Mouse (Mus musculus): ENCODE data around the gene Faf2.
"Not testable (repeated sequence)": the region's sequence is repeated elsewhere in the genome, so short reads cannot be mapped to it uniquely, and the experiment has no call there.

Gene Faf2

DNA sequence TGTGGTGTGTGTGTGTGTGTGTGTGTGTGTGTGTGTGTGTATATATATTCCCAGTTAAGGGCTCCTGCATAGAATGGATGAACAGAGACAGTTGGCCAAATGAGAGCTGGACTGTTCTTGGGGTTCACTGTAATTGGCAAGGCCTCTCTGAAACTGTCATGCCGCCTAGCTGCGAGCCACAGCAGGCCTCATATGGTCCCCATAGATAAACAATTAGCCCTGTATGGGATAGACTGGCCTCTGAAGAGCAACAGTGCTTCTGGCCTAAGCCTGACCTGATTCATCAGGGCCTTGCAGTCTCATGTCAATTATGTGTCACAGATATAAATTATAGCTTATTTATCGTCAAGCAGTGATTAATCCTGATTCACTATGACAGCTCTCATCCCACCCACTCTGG is 13.6 kb upstream of the Faf2 start:
- no peak for DNase-seq

DNA sequence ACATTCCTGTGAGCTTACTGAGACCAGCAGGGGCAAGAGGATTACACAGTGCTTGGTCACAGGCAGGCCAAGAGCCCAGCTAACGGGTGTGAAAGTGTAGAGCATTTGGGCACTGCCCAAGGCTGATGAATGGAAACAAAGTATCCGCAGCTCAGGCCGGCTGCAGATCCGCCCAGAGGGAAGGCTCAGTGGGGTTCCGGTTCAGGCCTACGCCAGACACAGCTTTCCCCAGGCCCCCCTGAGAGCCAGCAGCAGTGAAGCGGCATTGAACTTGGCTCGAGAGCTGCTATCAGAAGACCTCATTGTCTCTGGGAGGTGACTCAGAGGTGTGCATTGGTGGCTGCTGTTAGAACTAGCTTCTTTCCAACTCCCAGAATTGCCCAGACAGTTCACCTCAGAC is 12.9 kb upstream of the Faf2 start:
- no peak for DNase-seq

DNA sequence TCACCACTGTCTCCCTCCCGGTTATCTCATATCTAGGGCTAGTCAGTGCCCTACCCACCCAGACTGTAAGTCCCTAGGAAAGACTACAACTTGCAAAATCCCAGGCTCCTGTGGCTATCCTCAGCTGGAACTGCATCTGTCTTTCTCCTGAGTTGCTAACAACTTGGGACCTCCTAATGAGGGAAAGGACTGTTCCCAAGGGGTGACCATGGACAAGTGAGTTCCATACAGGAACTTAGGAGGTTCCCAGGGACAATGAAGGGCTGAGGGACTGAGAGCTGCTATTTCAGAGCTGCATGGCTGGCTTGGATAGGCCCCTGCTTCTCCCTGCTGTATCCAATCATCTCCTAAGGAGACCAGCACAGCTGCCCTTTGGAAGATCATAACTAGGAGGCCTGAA is 12.3 kb upstream of the Faf2 start:
- DNase-seq: no peak

- DNase-seq: no peak
Observed at GRCm38 (mm10) chr13:54610613-54610971, 11.0 kb upstream of the Faf2 start.

- DNase-seq: peak; percentile 90
Observed at GRCm38 (mm10) chr13:54610972-54611754, 10.4 kb upstream of the Faf2 start, which contains the start of gene Cltb. Gene Cltb, minus strand, starts transcription at chr13:54611344.

DNA sequence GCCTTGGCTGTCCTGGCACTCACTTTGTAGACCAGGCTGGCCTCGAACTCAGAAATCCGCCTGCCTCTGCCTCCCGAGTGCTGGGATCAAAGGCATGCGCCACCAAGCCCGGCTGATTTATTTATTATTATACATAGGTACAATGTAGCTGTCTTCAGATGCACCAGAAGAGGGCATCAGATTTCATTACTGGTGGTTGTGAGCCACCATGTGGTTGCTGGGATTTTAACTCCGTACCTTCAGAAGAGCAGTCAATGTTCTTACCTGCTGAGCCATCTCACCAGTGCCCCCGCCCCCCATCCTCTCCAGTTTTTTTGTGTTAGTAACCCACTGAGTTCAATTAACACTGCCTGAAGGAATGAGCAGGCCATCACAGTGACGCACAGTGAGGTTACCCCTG is 8.4 kb upstream of the Faf2 start:
- DNase-seq: not testable (repeated sequence)

DNA sequence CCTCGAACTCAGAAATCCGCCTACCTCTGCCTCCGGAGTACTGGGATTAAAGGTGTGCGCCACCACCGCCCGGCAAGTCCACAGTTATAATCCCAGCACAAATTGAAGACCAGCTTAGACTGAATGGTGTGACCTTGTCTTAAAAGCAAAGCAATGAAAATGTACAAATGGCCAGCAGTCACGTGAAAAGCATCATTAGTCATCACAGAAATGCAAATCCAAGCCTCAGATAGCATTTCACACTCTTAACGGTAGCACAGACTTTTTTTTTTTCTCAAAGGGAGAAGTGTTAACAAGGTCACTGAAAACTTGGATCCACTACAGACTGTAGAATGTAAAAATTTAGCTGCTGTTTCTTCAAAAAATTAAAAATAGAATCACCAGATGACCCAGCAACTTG is 5.3 kb upstream of the Faf2 start:
- no peak for DNase-seq

DNA sequence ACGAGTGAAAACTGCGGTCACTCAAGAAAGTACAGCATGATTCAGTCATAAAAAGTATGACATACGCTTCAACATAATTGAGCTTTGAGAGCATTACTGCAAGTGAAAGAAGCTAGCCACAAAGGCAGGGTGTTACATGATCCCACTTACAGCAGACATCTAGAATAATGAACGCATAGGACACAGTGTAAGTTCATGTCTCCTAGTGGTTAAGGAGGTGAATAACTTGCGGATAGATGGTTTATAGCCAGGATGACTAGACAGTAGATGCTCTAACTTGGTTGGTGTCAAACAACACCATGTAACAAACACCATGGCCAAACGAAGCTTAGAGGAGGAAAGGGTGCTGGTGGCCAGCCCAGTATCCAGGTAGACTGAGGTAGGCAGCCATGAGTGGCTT is 4.6 kb upstream of the Faf2 start:
- DNase-seq: no peak

DNA sequence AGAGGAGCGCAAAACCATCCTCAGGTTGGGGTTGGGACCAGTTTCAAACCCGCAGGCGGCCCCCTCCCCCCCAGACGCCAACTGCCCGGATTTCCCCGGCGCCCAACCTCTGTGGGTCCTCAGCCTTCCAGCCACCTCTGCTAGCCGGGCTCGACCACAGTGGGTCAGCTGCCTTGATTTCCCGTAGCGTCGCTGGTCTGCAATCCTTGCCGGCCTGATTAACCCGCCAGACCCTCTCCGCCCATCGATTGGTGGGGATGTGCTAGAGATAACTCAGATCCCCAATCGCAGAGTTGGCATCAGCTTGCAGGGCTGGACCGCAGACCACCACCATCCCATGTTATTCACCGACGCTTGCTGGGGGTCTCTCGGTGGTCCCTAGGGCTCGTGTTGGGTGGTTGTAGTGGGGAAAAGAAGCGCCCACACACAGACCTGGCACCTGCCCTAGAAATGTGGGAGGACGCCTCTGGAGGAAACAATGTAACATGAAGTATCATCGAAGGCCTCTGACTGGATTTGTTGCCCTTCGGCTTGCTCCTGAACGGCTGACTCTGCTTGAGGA is 457 bp downstream of the Faf2 start:
- DNase-seq: no peak

DNA sequence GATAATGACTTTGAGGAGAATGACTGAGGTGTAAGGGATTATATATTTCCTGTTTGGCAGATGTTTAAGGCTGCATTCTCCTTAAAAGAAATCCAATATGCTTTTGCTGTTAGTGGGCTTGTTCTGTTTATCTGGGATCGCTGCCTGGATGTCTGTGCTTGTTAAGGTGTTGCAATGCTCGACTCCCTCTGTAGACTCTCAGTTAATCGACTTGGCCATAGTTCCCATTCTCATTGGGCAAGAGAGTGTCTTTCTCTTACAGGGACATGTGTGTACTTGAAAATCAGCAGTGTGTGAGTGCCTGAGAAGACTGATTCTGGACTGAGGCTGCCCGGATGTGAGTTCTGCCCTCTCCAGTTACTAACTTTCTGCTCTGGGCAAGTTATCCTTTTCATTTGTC is 7.5 kb downstream of the Faf2 start:
- DNase-seq: no peak

DNA sequence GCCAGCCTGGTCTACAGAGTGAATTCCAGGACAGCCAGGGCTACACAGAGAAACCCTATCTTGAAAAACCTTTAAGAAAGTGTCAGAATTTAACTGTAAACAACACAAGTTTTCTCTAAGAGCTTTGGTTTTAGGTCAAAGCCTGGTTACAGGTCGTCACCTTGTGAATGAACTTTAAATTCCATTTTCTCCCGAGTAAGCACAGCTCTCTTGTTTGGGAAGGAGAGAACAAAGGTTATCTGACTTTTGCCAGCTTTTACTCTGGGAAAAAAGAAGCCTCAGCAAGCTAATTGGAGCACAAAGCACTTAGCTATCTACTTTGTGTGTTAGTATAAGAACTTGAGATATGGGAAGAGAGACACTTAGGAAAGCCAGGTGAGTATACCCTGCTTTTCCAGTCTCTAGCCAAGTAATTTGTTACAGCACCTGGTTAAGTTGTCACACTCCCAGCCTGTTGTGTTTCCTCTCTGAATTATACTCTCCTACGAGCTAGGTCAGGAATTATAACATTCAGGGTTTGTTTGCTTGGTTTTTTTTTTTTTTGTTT is 11.2 kb downstream of the Faf2 start:
- DNase-seq: no peak

GRCm38 (mm10) chr13:54635011-54635410 is 13.4 kb downstream of the Faf2 start:
- DNase-seq: no peak

DNA sequence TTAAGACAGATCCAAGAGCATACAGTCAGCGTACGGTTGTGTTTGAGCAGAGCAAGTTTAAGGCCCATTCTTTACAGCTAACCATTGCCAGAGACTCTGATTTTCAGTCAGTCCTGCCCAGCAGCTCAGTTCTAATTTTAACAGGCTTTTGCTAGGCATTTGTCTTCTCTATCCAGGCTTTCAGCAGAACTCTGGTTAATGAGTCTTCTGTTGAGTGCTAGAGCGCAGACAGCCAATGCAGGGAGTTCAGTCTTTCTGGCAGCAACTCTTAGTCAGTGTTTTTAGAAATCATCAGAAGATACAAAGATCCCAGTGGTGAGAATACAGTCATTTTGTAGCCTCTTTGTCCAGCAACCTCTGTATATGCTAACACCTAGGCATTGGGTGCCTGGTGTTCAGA is 28.9 kb downstream of the Faf2 start:
- no peak for DNase-seq

DNA sequence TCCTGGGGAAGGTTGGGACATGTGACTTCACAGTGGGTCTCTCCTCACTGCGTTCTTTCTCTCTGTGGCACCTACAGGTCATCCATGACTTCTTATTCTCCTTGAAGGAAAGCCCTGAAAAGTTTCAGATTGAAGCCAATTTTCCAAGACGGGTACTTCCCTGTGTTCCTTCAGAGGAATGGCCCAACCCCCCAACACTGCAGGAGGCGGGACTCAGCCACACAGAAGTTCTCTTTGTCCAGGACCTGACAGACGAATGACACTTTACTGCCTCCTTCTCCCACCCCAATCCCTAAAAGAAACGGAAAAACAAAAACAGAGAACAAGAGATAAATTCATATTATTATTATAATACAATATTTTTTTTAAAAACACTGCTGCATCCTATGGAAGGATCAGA is 39.3 kb downstream of the Faf2 start:
- DNase-seq: no peak

- no peak for DNase-seq
Observed at GRCm38 (mm10) chr13:54661358-54661757, 39.8 kb downstream of the Faf2 start.

DNA sequence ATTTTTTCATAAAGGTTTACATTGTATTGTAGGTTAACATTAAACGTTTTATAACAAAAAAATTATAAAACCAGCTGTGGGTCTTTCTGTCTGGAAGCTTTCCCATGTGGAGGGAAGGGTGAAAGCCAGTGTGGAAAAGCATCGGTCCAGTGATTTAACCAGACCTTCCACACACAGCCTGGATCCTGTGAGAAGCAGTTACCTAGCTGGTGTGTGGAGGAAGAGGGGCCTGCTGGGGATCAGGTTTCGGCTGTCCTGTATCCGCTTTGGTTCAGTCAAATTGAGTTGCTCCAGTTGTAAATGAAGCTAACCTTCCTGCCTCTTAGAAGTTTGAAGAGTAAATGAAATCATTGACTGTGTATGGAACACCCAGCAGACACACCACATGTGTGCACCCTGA is 42.4 kb downstream of the Faf2 start:
- DNase-seq: no peak

- no peak for DNase-seq
Observed at GRCm38 (mm10) chr13:54664509-54664908, 42.9 kb downstream of the Faf2 start.

DNA sequence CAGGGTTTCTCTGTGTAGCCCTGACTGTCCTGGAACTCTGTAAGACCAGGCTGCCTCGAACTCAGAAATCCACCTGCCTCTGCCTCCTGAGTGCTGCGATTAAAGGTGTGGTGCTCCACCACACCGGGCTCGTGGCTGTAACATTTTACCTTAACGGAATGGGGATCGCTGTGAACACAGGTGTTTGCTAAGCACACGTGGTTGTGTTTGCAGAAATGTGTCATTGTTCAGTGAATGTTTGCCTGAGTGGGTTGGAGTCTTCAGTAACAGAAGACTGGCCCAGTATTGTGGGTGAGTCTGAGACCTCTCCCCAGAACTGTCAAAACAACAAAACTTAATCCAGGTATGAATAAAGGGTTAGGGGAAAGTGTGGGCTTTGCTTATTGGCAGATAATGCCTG is 43.5 kb downstream of the Faf2 start:
- DNase-seq: no peak

DNA sequence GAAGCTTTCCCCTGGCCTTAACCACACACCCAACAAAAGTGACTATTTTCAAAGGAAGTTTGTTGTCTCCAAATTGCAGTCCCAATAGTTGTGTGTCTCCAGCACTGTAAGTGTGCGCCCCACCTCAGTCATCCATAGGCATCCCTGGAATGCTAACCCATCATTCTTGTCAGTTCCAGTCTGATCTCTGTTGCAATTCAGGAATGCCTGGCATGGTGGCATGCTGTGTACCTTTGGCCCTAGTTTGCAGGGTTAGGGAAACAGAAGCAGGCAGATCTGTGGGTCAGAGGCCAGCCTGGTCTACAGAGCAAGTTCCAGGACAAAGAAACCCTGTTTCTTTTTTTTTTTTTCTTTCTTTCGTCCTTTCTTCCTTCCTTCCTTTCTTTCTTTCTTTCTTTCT is 48.9 kb downstream of the Faf2 start:
- no peak for DNase-seq

GRCm38 (mm10) chr13:54675895-54676590 is 54.5 kb downstream of the Faf2 start:
- no peak for DNase-seq

DNA sequence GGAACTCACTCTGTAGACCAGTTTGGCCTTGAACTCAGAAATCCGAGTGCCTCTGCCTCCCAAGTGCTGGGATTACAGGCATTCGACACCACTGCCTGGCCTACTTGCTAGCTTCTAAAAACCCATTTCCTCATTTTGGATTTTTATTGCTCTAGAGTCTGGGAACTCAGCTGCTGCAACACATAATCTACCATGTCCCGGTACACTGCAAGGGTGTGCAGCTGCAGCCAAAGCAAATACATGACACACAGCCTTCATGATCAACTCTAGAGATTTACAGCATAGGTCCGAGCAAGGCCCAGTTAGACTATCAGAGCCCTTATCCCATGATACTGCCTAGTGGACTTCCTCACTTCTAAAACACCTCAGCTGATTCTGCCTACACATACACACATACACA is 56.7 kb downstream of the Faf2 start:
- DNase-seq: no peak

DNA sequence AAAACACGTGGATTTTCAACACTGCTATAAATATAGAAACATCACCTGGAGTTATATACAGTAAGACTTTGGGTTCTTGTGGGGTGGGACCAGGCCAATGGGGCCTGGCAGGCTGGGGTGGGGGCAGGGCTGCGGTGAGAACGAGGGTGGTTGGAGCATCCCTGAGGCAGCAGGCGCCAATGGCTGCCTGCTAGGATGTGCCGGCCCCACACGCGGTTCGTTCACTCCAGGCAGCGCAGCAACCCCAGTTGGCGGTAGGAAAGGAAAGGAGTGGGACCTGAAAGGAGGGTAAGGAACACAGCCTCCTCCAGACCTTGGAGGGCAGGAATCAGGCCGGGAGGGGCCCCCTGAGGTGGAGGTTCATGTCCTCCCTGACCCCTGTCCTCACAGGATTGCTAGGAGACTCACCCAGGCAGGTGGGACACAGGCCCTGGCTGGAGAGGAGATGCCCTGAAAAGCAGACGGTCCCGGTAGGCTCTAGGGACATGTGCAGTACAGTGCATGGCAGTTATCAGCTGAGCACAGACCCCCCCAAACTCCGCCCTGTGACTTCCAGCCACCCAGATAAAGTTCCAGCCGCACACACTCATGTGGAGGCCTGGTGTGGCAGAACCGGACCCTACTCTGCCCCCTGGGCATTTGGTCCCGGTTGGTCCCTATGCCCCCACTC is 58.7 kb downstream of the Faf2 start:
- no peak for DNase-seq

- no peak for DNase-seq
Observed at GRCm38 (mm10) chr13:54681291-54681690, 59.7 kb downstream of the Faf2 start.

GRCm38 (mm10) chr13:54683301-54683700 is 61.7 kb downstream of the Faf2 start:
- DNase-seq: no peak
